Mouse (Mus musculus): Measurements from ENCODE around the gene Ranbp3l. TPM values are rescaled to one million over a fixed set of nuclear protein-coding genes. Genes with fewer than 3 reads are reported as not detected.
"Not testable (repeated sequence)": the region's sequence is repeated elsewhere in the genome, so short reads cannot be mapped to it uniquely, and the experiment has no call there.

Gene Ranbp3l
- 1 to 10 TPM; 1.2 to 1.8 TPM for total RNA-seq (2021)
- long read RNA-seq, experiment 1: 0 reads
- long read RNA-seq, experiment 2, partial matches to known transcripts: 0 of 1 reads
- long read RNA-seq, experiment 2, other reads (novel, unspliced or antisense): 1 of 1 reads

- peak in 1 of 2 experiments; percentile 11 for DNase-seq (ENCODE audit: low spot score in 2 of 2)
These were observed at the start of gene Ranbp3l for GRCm38 (mm10) chr15:8967573-8968228. TSS of gene Ranbp3l (plus strand) at chr15:8967949.

GRCm38 (mm10) chr15:8930061-8930460 is 37.7 kb upstream of the Ranbp3l start:
- no peak for DNase-seq (ENCODE audit: low spot score in 2 of 2)

DNA sequence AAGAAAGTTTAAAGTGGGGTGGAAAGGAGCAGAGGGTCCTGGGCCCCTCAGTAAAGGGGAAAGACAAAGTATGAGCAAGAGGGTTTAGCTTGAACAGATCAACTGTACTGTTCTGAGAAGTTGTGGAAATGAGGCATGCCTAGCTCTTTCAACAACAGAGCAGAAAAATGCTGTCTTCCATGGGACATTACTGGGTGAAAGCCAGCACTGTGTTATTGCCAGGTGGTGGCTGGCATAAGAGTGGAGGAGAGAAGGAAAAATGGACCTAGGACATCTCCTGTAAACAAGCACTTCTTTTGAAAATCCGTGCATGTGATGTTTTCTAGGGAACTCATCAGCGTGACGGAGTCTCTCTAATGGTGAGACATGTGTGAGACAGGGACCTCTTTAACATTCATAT is 30.8 kb upstream of the Ranbp3l start:
- no peak for DNase-seq (ENCODE audit: low spot score in 2 of 2)

DNA sequence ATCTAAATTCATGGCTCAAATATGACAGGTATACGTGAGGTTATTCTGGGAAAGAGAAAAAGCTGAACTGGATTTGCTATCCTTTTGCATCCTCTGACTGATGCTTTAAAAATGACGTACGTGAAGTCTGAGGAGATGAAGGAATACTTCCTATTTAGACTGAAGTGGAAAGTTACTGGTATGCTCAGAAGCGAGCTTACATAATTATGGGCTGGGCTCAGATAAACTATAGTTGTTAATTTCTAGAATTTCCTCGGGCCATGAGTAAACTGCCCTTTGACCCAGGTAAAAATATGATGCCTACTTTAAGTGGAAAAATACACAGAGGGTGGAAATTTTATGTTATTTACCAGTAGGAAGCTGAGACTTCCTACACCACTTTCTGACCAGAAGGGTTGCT is 26.9 kb upstream of the Ranbp3l start:
- DNase-seq (ENCODE audit: low spot score in 2 of 2): no peak

GRCm38 (mm10) chr15:8950856-8951255 is 16.9 kb upstream of the Ranbp3l start:
- no peak for DNase-seq (ENCODE audit: low spot score in 2 of 2)

GRCm38 (mm10) chr15:8963323-8963722 is 4.4 kb upstream of the Ranbp3l start:
- DNase-seq (ENCODE audit: low spot score in 2 of 2): no peak

- DNase-seq (ENCODE audit: low spot score in 2 of 2): no peak
These were observed 463 bp downstream of the Ranbp3l start for GRCm38 (mm10) chr15:8968229-8968595.

DNA sequence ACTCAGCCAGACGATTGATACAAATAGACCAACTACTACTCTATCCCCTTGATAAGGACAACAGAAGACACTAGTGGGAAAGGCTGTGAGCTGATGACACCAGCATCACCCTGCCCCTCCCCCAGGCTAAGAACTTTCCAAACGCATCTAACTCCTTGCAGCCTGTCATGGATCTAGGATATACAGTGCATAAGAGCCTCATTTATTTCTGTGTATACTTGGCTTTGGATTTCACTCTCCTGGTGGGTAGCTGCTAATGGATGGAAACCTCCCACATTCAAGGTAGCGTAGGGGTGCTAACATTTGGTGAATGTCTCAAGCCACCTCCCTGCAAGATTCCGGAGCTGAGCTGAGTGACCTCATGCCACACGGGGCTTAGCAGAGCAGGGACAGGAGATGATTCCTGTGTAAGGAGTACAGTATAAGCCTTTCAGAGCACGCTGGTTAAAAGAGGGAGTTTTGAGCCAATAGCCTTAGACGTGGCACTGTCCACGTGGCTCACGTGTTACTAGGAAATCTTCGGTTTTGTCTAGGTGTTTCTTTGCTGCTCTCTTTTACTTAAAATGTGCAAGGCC is 1.4 kb downstream of the Ranbp3l start:
- no peak for DNase-seq (ENCODE audit: low spot score in 2 of 2)

- no peak for DNase-seq (ENCODE audit: low spot score in 2 of 2)
These were observed 23.5 kb downstream of the Ranbp3l start for GRCm38 (mm10) chr15:8991211-8991610.

- no peak for DNase-seq (ENCODE audit: low spot score in 2 of 2)
These were observed 24.4 kb downstream of the Ranbp3l start for GRCm38 (mm10) chr15:8991859-8992838.

DNA sequence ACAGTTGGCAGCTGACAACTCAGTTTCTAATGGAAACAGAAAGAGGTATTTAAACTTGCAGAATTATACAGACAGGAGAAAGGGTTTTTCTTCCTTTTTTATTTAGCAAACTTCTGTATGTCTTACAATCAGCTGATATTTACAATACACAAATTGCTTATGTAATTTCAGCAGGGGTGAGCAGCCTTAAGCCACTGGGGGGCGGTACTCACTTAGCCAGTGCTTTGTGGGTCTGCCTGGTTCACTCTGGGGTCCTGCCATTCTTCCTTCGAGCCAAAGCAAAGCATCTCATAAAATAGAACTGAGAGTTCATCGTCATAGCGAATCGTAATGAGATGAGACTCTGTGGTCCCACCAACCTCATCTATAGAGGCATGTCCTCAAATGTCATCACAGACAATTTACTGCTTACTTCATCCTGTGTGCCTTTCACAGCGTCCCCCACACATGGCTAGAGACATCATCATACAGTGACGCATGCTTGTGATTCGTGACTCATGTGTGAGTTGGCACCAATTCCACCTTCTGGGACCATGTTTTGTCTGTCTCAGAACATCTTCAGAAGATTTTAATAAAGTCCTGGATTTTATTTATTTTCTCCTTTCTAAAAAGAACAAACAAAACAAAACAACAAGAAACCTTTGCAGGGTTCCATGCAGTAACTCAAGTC is 27.0 kb downstream of the Ranbp3l start:
- no peak for DNase-seq (ENCODE audit: low spot score in 2 of 2)

- DNase-seq (ENCODE audit: low spot score in 2 of 2): no peak
These were observed 27.7 kb downstream of the Ranbp3l start for GRCm38 (mm10) chr15:8995490-8995889.

GRCm38 (mm10) chr15:9002762-9003161 is 35.0 kb downstream of the Ranbp3l start:
- DNase-seq (ENCODE audit: low spot score in 2 of 2): no peak

GRCm38 (mm10) chr15:9009196-9009595 is 41.4 kb downstream of the Ranbp3l start:
- DNase-seq (ENCODE audit: low spot score in 2 of 2): no peak

GRCm38 (mm10) chr15:9014541-9014940 is 46.8 kb downstream of the Ranbp3l start:
- no peak for DNase-seq (ENCODE audit: low spot score in 2 of 2)

GRCm38 (mm10) chr15:9015496-9015895 is 47.7 kb downstream of the Ranbp3l start:
- not testable (repeated sequence) for DNase-seq (ENCODE audit: low spot score in 2 of 2)

DNA sequence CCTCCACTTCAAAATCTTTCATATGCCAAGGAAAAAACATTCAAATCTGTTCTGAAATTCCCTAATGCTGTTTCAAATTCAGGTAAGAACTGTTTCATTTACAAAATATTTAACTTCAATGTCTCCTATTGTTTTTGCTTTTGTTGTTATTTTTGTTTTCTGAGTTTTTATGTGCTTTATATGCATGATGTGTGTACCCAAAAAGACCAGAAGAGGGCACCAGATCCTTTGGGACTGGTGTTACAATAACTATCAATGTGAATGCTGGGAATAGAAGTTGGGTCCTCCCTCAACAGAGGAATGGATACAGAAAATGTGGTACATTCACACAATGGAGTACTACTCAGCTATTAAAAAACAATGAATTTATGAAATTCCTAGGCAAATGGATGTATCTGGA is 88.0 kb downstream of the Ranbp3l start:
- DNase-seq (ENCODE audit: low spot score in 2 of 2): no peak

GRCm38 (mm10) chr15:9059856-9060255 is 92.1 kb downstream of the Ranbp3l start:
- DNase-seq (ENCODE audit: low spot score in 2 of 2): no peak

DNA sequence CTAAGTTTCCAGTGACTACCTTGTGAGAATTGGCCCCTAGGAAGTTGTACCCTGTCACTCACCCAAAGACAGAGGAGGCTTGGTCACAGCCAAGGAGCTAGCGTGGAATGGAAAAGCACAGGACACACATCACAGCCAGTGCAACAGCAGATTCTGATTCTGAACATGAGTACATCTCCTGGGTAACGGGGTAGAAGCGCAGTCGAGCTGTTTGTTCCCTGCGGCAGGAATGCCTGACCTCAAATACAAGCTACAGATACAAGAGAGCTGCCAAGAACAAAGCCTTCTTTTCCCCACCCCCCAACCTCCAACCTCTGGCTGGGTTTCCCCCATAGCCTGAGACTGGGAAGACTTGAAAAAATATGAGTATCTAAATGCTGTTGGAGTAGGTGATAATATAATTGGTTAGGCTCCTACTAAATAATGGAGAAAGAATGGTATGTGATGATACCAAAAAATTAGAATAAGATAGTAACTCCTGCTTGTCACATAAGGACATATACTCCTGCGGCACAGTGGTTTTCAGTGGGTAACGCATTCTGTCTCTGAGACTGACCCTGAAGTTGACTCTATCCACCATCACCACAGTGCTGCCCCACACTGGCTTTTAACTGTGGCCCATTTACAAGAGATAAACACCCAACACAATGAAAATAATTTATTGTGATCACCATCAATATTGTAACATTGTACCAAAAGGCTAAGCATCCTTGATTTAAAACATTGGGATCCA is 93.6 kb downstream of the Ranbp3l start:
- no peak for DNase-seq (ENCODE audit: low spot score in 2 of 2)

DNA sequence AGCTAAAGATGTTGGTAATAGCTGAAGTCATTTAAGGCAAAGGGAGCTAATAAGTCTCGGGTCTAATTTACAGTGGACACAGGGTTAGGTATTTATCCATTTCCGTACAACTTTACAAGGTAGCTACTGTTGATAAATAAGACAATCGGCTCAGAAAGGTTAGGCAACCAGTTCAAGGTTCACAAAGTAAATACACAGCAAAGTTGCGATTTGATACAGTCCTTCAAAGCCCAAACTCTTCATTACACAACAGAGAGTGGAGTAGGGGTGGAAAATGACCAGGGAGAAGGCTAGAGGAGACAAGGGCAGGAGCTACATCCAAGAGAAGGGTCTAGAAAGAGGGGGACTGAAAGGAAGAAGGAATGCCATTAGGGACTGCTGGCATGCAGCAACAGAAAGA is 101.1 kb downstream of the Ranbp3l start:
- no peak for DNase-seq (ENCODE audit: low spot score in 2 of 2)

DNA sequence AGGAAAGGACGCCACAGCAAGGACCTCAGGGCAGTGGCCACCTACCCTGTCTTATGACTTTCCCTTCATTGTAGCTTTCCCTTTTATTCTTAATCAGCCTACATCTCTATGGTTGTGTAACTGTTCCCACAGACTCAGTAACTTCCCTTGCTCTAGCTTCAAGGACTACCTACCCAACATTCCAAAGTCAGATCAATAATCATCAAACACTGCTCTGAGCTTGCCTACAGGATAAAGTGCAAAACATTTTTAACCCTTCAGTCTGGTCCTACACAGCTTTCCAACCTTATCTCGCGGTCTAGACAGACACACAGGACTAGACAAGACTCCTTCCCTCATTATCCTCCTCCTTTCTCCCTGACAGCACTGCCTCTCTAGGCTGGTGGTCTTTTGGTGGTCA is 102.6 kb downstream of the Ranbp3l start:
- no peak for DNase-seq (ENCODE audit: low spot score in 2 of 2)

Data from gastrocnemius, postnatal 4 days (tissue).